Mouse (Mus musculus) ES-Bruce4 (cell line): ENCODE measurements around the gene Mgll.

Source experiments
- EP300 ChIP-seq: IDR thresholded peaks from 2 replicates; pipeline ENCODE4 v1.6.1; 2011; ENCODE audit warnings: low read depth, low read length; ENCODE audit not compliant: insufficient read depth
- POLR2A ChIP-seq: IDR thresholded peaks from one replicate; pipeline ENCODE4 v1.8.1; 2011; ENCODE audit warnings: low read length; ENCODE audit not compliant: insufficient read depth

- no peak for TF ChIP-seq EP300
- no peak for TF ChIP-seq POLR2A
Observed at GRCm38 (mm10) chr6:88702887-88703286, 21.3 kb upstream of the Mgll start.
